Mouse (Mus musculus) CH12.LX (cell line): ENCODE measurements around the gene Setd5. TPM values are rescaled to one million over a fixed set of nuclear protein-coding genes. Genes with fewer than 3 reads are reported as not detected.

Source experiments
- DNase-seq: peaks from one replicate; pipeline ENCODE4 v3.0.0-alpha.2; 2013; ENCODE audit errors: extremely low read depth
- H3K27ac ChIP-seq: 2 replicates; pipeline ENCODE4 v1.5.1; 2012; ENCODE audit warnings: low read depth, mild to moderate bottlenecking, control low read depth, moderate library complexity; ENCODE audit not compliant: insufficient read depth
- H3K27me3 ChIP-seq: replicated peaks from 2 replicates; pipeline ENCODE3; 2012; ENCODE audit warnings: inconsistent platforms
- H3K36me3 ChIP-seq, 2 experiments: replicated peaks in 1 of 2; 2 replicates each; pipeline versions ENCODE3 to v1.6.1; 2012; ENCODE audit warnings: inconsistent platforms in 1 of 2, low read length in 1 of 2, mild to moderate bottlenecking in 1 of 2, mixed read lengths in 1 of 2, moderate library complexity in 1 of 2; ENCODE audit not compliant: control insufficient read depth in 1 of 2, insufficient read depth in 1 of 2
- H3K4me1 ChIP-seq, 2 experiments: 2 replicates each; pipeline ENCODE4 v1.6.1; 2012; ENCODE audit warnings: inconsistent platforms in 1 of 2, moderate library complexity in 1 of 2; ENCODE audit not compliant: insufficient read depth in 2 of 2, control insufficient read depth in 1 of 2
- H3K4me2 ChIP-seq: 2 replicates; pipeline ENCODE4 v1.6.1; 2012; ENCODE audit warnings: low read depth, mild to moderate bottlenecking, control low read depth; ENCODE audit not compliant: poor library complexity, insufficient read depth, severe bottlenecking
- H3K4me3 ChIP-seq, 3 experiments: fragments of 150-350 bp in 1 of 3; sonication (generic) in 1 of 3; replicated peaks in 1 of 3; 2 replicates each; pipeline versions ENCODE3 to v1.5.1; 2011 to 2012; ENCODE audit warnings: low read depth in 2 of 3, low read length in 2 of 3, mild to moderate bottlenecking in 2 of 3, moderate library complexity in 2 of 3, control low read depth in 1 of 3, improper control_type of control experiment in 1 of 3, inconsistent platforms in 1 of 3, mixed read lengths in 1 of 3; ENCODE audit not compliant: poor library complexity in 1 of 3
- H3K79me2 ChIP-seq: replicated peaks from 2 replicates; pipeline ENCODE4 v1.6.1; 2012; ENCODE audit warnings: mild to moderate bottlenecking, moderate library complexity; ENCODE audit not compliant: control insufficient read depth, poor library complexity, insufficient read depth, severe bottlenecking; ENCODE audit errors: extremely low read depth
- H3K9ac ChIP-seq: 2 replicates; pipeline ENCODE4 v1.6.1; 2012; ENCODE audit warnings: low read depth, mild to moderate bottlenecking, control low read depth, moderate library complexity; ENCODE audit not compliant: insufficient read depth
- H3K9me3 ChIP-seq: replicated peaks from 2 replicates; pipeline ENCODE3; 2012; ENCODE audit warnings: low read length, inconsistent platforms, mixed read lengths
- BHLHE40 ChIP-seq: IDR thresholded peaks from 2 replicates; pipeline ENCODE4 v1.6.1; 2011; ENCODE audit warnings: mild to moderate bottlenecking, low read depth, low read length, improper control_type of control experiment
- CHD1 ChIP-seq: IDR thresholded peaks from 2 replicates; pipeline ENCODE4 v1.6.1; 2012; ENCODE audit warnings: low read depth, low read length, improper control_type of control experiment, inconsistent platforms
- CHD2 ChIP-seq: IDR thresholded peaks from 2 replicates; pipeline ENCODE4 v1.6.1; 2011; ENCODE audit warnings: low read length, improper control_type of control experiment
- CTCF ChIP-seq, 2 experiments: IDR thresholded peaks in 1 of 2; conservative IDR thresholded peaks in 1 of 2; 2 replicates each; pipeline ENCODE4 v1.5.1; 2011 to 2012; ENCODE audit warnings: low read depth in 2 of 2, low read length in 2 of 2, improper control_type of control experiment in 1 of 2, inconsistent platforms in 1 of 2, mild to moderate bottlenecking in 1 of 2, moderate library complexity in 1 of 2
- E2F4 ChIP-seq: IDR thresholded peaks from 2 replicates; pipeline ENCODE4 v1.6.1; 2011; ENCODE audit warnings: low read depth, low read length, improper control_type of control experiment; ENCODE audit not compliant: insufficient replicate concordance
- ELF1 ChIP-seq: IDR thresholded peaks from 2 replicates; pipeline ENCODE4 v1.6.1; 2014; ENCODE audit warnings: low read depth, mild to moderate bottlenecking, inconsistent platforms, low read length, improper control_type of control experiment
- ETS1 ChIP-seq: conservative IDR thresholded peaks from 2 replicates; pipeline ENCODE4 v1.6.1; 2012; ENCODE audit warnings: low read depth, mild to moderate bottlenecking, inconsistent platforms, low read length, improper control_type of control experiment, moderate library complexity
- GABPA ChIP-seq: IDR thresholded peaks from 2 replicates; pipeline ENCODE4 v1.6.1; 2012; ENCODE audit warnings: low read depth, low read length, improper control_type of control experiment, inconsistent platforms; ENCODE audit not compliant: insufficient replicate concordance
- HCFC1 ChIP-seq: IDR thresholded peaks from 2 replicates; pipeline ENCODE4 v1.6.1; 2012; ENCODE audit warnings: low read depth, mild to moderate bottlenecking, inconsistent platforms, low read length, improper control_type of control experiment
- IRF4 ChIP-seq: IDR thresholded peaks from 2 replicates; pipeline ENCODE4 v1.6.1; 2014; ENCODE audit warnings: low read depth, mild to moderate bottlenecking, inconsistent platforms, low read length, improper control_type of control experiment
- JUN ChIP-seq: IDR thresholded peaks from 2 replicates; pipeline ENCODE4 v1.6.1; 2011; ENCODE audit warnings: low read depth, mild to moderate bottlenecking, low read length, improper control_type of control experiment, moderate library complexity; ENCODE audit not compliant: insufficient read depth
- JUND ChIP-seq: conservative IDR thresholded peaks from 2 replicates; pipeline ENCODE4 v1.6.1; 2011; ENCODE audit warnings: low read depth, low read length, improper control_type of control experiment
- MAFK ChIP-seq: IDR thresholded peaks from 2 replicates; pipeline ENCODE4 v1.6.1; 2011; ENCODE audit warnings: low read length, improper control_type of control experiment; ENCODE audit not compliant: insufficient replicate concordance
- MAX ChIP-seq: IDR thresholded peaks from 2 replicates; pipeline ENCODE4 v1.6.1; 2011; ENCODE audit warnings: low read length, improper control_type of control experiment
- MAZ ChIP-seq: IDR thresholded peaks from 2 replicates; pipeline ENCODE4 v1.6.1; 2012; ENCODE audit warnings: low read depth, mild to moderate bottlenecking, inconsistent platforms, low read length, improper control_type of control experiment, moderate library complexity
- MEF2A ChIP-seq: IDR thresholded peaks from 2 replicates; pipeline ENCODE4 v1.6.1; 2014; ENCODE audit warnings: low read depth, mild to moderate bottlenecking, inconsistent platforms, low read length, improper control_type of control experiment, borderline replicate concordance
- MXI1 ChIP-seq: IDR thresholded peaks from 2 replicates; pipeline ENCODE4 v1.6.1; 2011; ENCODE audit warnings: mild to moderate bottlenecking, low read depth, low read length, improper control_type of control experiment
- MYC ChIP-seq: IDR thresholded peaks from 2 replicates; pipeline ENCODE4 v1.6.1; 2011; ENCODE audit warnings: low read depth, mild to moderate bottlenecking, improper control_type of control experiment, low read length
- NELFE ChIP-seq: IDR thresholded peaks from 2 replicates; pipeline ENCODE4 v1.6.1; 2011; ENCODE audit warnings: low read depth, low read length, improper control_type of control experiment
- NRF1 ChIP-seq: IDR thresholded peaks from 2 replicates; pipeline ENCODE4 v1.6.1; 2014; ENCODE audit warnings: low read depth, mild to moderate bottlenecking, inconsistent platforms, low read length, improper control_type of control experiment, moderate library complexity
- POLR2A ChIP-seq: IDR thresholded peaks from 2 replicates; pipeline ENCODE4 v1.6.1; 2011; ENCODE audit warnings: low read depth, mild to moderate bottlenecking, improper control_type of control experiment, low read length
- RAD21 ChIP-seq: IDR thresholded peaks from 2 replicates; pipeline ENCODE4 v1.6.1; 2011; ENCODE audit warnings: low read depth, mild to moderate bottlenecking, low read length, improper control_type of control experiment, moderate library complexity
- SIN3A ChIP-seq: IDR thresholded peaks from 2 replicates; pipeline ENCODE4 v1.6.1; 2012; ENCODE audit warnings: low read length, improper control_type of control experiment, inconsistent platforms
- SMC3 ChIP-seq: IDR thresholded peaks from 2 replicates; pipeline ENCODE4 v1.6.1; 2011; ENCODE audit warnings: low read depth, low read length, improper control_type of control experiment
- UBTF ChIP-seq: IDR thresholded peaks from 2 replicates; pipeline ENCODE4 v1.6.1; 2012; ENCODE audit warnings: low read depth, mild to moderate bottlenecking, inconsistent platforms, low read length, improper control_type of control experiment, moderate library complexity
- USF1 ChIP-seq: IDR thresholded peaks from 2 replicates; pipeline ENCODE4 v1.6.1; 2014; ENCODE audit warnings: low read depth, mild to moderate bottlenecking, inconsistent platforms, low read length, improper control_type of control experiment
- USF2 ChIP-seq: conservative IDR thresholded peaks from 2 replicates; pipeline ENCODE4 v1.6.1; 2011; ENCODE audit warnings: low read depth, low read length, improper control_type of control experiment
- ZKSCAN1 ChIP-seq: IDR thresholded peaks from 2 replicates; pipeline ENCODE4 v1.6.1; 2012; ENCODE audit warnings: low read depth, inconsistent platforms, low read length, improper control_type of control experiment, borderline replicate concordance
- ZMIZ1 ChIP-seq: IDR thresholded peaks from 2 replicates; pipeline ENCODE4 v1.6.1; 2012; ENCODE audit warnings: low read depth, mild to moderate bottlenecking, inconsistent platforms, low read length, improper control_type of control experiment
- ZNF384 ChIP-seq: IDR thresholded peaks from 2 replicates; pipeline ENCODE4 v1.6.1; 2012; ENCODE audit warnings: low read depth, low read length, improper control_type of control experiment, inconsistent platforms
- dilution Hi-C: fragments of 300-500 bp; cut with MboI; formaldehyde crosslinking; loops from 2 replicates; pipeline ENCODE4 v1.14.3; 2020; ENCODE audit warnings: low sequenced_read_pairs; ENCODE audit not compliant: extremely low pct_unique_long_range_greater_than_20kb, extremely low pct_ligation_motif_present
- in situ Hi-C: fragments of 300-500 bp; cut with MboI; formaldehyde crosslinking; loops from 3 replicates; pipeline ENCODE4 v1.14.3; 2019; ENCODE audit warnings: low sequenced_read_pairs, low pct_ligation_motif_present, low pct_unique_long_range_greater_than_20kb, mixed read lengths
- polyA plus RNA-seq: library from polyadenylated mRNA; unstranded; fragments of >175 nt; gene quantifications from 2 replicates; pipeline ENCODE4 v1.2.1, GENCODE M21; 2012; ENCODE audit warnings: low read depth; ENCODE audit not compliant: insufficient read length
- total RNA-seq, 2 experiments: library from RNA; depleted of rRNA; stranded (reverse); fragments of 300-350 nt in 1 of 2; fragments of >200 nt in 1 of 2; gene quantifications; 2 replicates each; pipeline ENCODE4 v1.2.3; 2012 to 2014

The Setd5 gene
- total and polyA plus RNA-seq, 3 experiments: 56.8 to 80.4 (median 67.4) TPM

DNA sequence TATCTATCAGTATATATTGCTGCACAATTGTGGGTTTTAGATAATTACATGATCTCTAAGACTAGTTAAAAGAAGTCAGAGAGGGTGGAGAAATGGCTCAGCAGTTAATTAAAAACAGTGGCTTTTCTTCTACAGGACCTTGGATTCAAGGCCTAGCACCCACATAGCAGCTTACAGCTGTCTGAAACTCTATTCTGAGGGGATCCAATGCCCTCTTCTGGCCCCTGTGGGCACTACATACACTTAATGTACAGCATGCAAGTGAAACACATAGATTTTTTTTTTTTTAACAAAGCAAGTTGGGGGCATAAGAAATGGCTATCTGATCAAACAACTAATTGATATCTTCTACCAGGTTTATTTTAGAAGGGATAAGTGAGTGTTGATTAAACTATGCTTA, 26.6 kb downstream of the Setd5 start:
- in situ Hi-C loops: no loop called here
- Histone ChIP-seq H3K9me3 (no peaks in the 10 kb centered on the region), H3K4me1 (peaks cover 0 to 68% of the 10 kb centered on the region in 2 experiments; a peak in 2 of 4 replicates), H3K9ac (no peak overlapping the region), H3K4me3 (no peak overlapping the region), H3K27me3 (no peaks in the 10 kb centered on the region), H3K79me2 (peaks cover 59% of the 10 kb centered on the region), H3K27ac (no peak overlapping the region), H3K36me3 (peaks cover 11 to 36% of the 10 kb centered on the region in 2 experiments), H3K4me2 (no peak overlapping the region)
- peak; percentile 68 for DNase-seq
- TF ChIP-seq ELF1: no peak
- peak; percentile 30 to 67; a peak in 3 of 4 replicates for TF ChIP-seq CTCF (conservative IDR thresholded peaks at IDR 0.05 in 1 of 2, IDR thresholded peaks at IDR 0.05 in 1 of 2; ENCODE audit: low read depth in 2 of 2, low read length in 2 of 2)
- TF ChIP-seq ZNF384: peak; percentile 88
- no peak for TF ChIP-seq JUN
- TF ChIP-seq SIN3A: no peak
- TF ChIP-seq BHLHE40: no peak
- no peak for TF ChIP-seq USF1
- TF ChIP-seq SMC3: peak; percentile 55
- no peak for TF ChIP-seq MXI1
- TF ChIP-seq JUND: no peak
- TF ChIP-seq MAZ: no peak
- TF ChIP-seq NELFE: no peak
- no peak for TF ChIP-seq UBTF
- no peak for TF ChIP-seq CHD1
- no peak for TF ChIP-seq MYC
- no peak for TF ChIP-seq MEF2A
- TF ChIP-seq POLR2A: no peak
- TF ChIP-seq RAD21: peak; percentile 70
- TF ChIP-seq MAFK: no peak
- TF ChIP-seq CHD2: no peak
- TF ChIP-seq ZMIZ1: no peak
- TF ChIP-seq IRF4: no peak
- TF ChIP-seq MAX: no peak
- no peak for TF ChIP-seq HCFC1
- TF ChIP-seq ETS1: no peak
- TF ChIP-seq GABPA: no peak
- no peak for TF ChIP-seq NRF1
- TF ChIP-seq ZKSCAN1: no peak
- no peak for TF ChIP-seq USF2
- TF ChIP-seq E2F4: no peak
- dilution Hi-C loops: no loop called here
